Mouse (Mus musculus) myocyte (in vitro differentiated cells): ENCODE results near the gene Taz.

Source experiments
- POLR2A ChIP-seq: IDR thresholded peaks from one replicate; pipeline ENCODE4 v1.6.1; 2011; ENCODE audit warnings: low read depth, mild to moderate bottlenecking, control low read depth, moderate library complexity; ENCODE audit not compliant: insufficient read length
- REST ChIP-seq: IDR thresholded peaks from one replicate; pipeline ENCODE4 v1.6.1; 2011; ENCODE audit warnings: mild to moderate bottlenecking, control low read depth, moderate library complexity; ENCODE audit not compliant: insufficient read depth, insufficient read length
- USF1 ChIP-seq: IDR thresholded peaks from one replicate; pipeline ENCODE4 v1.6.1; 2011; ENCODE audit warnings: low read depth, mild to moderate bottlenecking, control low read depth, moderate library complexity

GRCm38 (mm10) chrX:74293431-74293830, 11.7 kb downstream of the Taz start:
- TF ChIP-seq POLR2A, result no peak
- no peak for TF ChIP-seq REST
- no peak for TF ChIP-seq USF1
